Mouse (Mus musculus): ENCODE data around the gene Ntan1.
"Not testable (repeated sequence)": the region's sequence is repeated elsewhere in the genome, so short reads cannot be mapped to it uniquely, and the experiment has no call there.

- TF ChIP-seq CTCF (IDR thresholded peaks at IDR 0.05; ENCODE audit: control insufficient read depth, insufficient read depth, insufficient read length); MYOD1 (IDR thresholded peaks at IDR 0.05; ENCODE audit: control insufficient read depth, insufficient read length, low read depth); MAX (IDR thresholded peaks at IDR 0.05); USF1 (IDR thresholded peaks at IDR 0.05; ENCODE audit: low read depth): not testable (repeated sequence)
Measured at GRCm38 (mm10) chr16:13793441-13793840, 25.2 kb upstream of the Ntan1 start.
